Mouse (Mus musculus): ENCODE measurements around the gene Laptm5.
A peak's percentile ranks its signal among the peaks of the same experiment; 100 is the strongest.

- TF ChIP-seq CTCF (IDR thresholded peaks at IDR 0.05; ENCODE audit: borderline replicate concordance, control insufficient read depth, extremely low read depth, insufficient read depth, low read length, poor library complexity) (peak; percentile 69), POLR2A (IDR thresholded peaks at IDR 0.05; ENCODE audit: control insufficient read depth, extremely low read depth, insufficient read depth, low read length, poor library complexity) (no peak)
These were observed 34.5 kb upstream of the Laptm5 start for GRCm38 (mm10) chr4:130878273-130879047.

Data from thymus, adult 2 months (tissue).